Mouse (Mus musculus) cerebellum, postnatal 4 days (tissue): ENCODE data around the gene Ngdn.
"Not testable (repeated sequence)": the region's sequence is repeated elsewhere in the genome, so short reads cannot be mapped to it uniquely, and the experiment has no call there.

Source experiments
- DNase-seq, 2 experiments: peaks; one replicate each; pipeline ENCODE4 v3.0.0; 2022; ENCODE audit warnings: low spot score in 2 of 2, mixed read lengths in 1 of 2

The Ngdn gene

GRCm38 (mm10) chr14:55029034-55029698 is 13.9 kb downstream of the Ngdn start:
- DNase-seq = peak in 1 of 2 experiments; percentile 62

DNA sequence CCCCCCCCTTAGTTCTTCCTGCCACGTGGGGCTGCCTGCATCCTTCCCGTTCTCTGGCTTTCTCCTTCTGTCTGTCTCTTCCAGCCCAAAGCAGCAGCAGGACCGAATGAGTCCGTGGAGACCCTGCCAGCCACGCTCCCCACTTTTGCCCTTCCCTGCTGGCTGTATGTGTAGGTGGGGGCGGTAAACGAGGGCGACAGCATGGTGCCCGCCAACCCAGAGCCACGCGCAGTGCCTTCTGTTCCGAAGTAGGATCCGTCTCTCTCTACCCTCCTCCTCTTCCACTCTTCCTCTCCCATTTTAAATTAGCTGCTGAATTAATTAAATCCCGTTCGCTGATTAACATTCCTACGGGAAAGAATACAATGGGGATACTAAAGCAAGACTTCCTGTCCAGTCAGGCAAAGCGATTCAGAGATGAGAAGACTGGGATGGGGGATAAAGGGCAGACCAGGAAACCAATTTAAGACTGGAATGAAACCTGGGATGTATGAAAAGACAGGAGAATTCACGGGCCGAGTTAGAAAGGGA is 17.5 kb downstream of the Ngdn start:
- DNase-seq = no peak

- not testable (repeated sequence) for DNase-seq
These were observed 28.4 kb downstream of the Ngdn start for GRCm38 (mm10) chr14:55043694-55044093.

DNA sequence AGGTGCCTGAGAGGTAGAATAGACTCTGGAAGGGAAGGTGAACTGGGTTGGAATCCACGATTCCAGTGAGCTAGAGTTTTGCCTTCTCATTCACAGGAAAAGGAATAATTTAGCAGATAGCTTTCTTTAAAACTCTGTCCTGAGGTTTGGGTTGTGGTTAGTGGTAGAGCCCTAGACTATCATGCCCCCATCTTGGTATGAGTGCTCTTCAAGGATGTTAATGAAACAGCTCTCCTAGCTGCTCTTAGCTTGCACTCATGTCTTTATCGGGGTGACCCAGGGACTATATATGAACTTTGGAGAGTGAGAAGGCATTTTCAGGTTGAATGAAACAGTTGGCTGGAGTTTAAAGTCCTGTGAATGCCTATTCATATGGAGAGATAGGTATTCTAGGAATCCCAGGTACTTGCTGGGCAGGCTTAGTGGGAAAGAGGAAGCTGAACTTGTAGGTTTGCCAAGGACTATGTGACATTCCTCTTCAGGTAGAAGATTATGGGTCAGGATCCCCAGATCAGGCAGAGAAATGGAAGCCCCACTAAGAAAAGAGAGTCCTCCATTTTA is 32.8 kb downstream of the Ngdn start:
- DNase-seq = no peak

GRCm38 (mm10) chr14:55052496-55052895 is 37.2 kb downstream of the Ngdn start:
- DNase-seq = peak; percentile 70 to 94

- DNase-seq = no peak
These were observed 37.8 kb downstream of the Ngdn start for GRCm38 (mm10) chr14:55053050-55053449.

DNA sequence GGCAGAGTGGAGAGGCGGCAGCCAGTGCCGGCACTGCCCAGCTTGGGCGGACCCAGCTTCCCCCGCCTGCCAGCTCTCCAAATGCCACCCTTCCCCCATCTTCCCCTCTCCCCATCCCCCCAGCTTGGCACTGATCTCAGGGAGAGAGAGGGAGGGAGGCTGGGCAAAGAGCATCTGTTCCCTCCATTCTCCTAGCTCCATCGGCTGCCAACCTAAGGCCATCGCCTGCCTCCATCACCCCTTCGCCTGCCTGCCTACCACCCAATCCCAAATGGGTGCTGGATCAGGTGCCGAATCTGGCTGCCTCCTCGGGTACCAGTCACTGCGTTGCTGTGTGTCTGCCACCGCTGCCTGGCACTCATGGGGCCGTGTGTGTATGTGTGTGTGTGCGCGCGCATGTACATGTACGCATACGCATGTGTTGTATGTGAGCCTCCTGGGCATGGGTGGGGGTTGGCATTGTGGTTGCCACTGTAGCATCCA is 38.5 kb downstream of the Ngdn start:
- DNase-seq = peak; percentile 66 to 94

DNA sequence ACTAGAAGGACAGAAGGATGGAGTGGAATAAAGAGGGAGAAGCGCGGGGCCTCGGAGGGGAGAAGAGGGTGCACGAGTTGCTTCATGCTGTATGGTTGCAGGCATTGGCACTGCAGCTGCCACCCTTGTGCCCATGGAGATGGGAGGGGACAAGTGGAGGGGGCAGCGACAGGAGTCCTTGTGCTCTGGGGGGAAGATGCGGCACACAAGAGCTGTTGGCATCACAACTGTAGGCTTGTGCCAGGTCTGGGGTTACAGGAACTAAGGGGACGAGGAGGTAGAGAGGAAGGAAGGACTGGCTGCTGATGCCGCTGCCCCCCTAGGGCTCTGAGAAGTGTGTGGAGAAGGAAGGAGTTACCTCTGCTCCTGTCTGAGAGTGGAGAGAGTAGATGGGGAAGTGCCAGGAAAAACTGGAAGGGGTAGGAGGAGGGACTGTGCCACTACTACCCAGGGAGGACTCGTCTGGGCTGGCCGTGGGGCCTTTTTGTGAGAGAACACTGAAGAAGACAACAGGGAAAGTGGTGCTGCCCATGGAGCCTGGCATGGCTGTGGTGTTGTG is 39.0 kb downstream of the Ngdn start:
- DNase-seq = peak in 1 of 2 experiments; percentile 73

DNA sequence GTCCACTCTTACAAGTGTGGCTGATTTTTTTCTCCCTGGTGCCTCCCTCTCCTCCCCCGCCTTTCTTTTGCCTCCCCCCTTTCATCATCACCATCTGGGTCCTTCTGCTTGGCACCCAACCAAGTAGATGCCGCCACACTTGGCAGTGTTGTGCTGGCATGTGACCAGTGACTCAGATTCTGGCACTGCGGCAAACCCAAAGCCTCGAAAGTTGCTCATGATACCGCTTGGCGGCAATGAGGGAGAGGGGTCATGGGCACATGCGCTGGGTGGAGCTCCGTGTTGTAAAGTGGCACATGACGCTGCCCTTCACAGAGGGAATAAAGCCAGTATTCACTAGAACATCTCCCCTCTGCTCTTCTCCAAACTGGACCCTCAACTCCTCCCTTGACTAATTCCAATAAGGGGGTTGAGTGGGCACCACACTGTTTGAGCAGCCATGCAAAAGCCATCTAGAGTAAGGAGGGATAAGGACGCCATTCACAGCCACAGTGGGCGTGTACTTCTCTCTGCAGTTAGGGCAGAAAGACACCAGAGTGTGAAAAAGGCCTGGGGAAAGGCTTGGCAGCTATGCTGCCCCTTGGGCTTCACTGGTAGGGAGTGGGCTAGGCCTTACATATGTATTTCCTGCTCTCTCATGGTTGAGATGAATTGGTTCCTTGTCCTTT is 40.0 kb downstream of the Ngdn start:
- peak; percentile 80 to 97 for DNase-seq

DNA sequence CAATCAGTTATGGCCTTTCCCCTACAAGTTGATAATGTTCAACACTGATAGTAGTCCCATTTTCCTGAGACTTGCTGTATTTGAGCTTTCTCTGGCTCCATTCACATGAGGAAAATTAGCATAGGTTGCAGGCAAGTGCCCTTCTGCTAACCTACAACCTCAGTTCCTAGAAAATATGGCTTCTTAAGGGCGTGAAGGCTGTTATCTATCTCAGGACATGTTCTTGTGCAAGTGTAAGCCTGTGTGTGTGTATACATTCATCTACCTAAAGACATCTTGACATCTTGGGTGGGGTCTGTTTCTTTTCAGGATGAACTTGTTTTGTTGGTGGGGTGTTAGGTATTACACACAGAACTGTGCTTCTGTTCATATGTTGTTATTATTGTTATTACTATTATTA is 43.8 kb downstream of the Ngdn start:
- DNase-seq = no peak

DNA sequence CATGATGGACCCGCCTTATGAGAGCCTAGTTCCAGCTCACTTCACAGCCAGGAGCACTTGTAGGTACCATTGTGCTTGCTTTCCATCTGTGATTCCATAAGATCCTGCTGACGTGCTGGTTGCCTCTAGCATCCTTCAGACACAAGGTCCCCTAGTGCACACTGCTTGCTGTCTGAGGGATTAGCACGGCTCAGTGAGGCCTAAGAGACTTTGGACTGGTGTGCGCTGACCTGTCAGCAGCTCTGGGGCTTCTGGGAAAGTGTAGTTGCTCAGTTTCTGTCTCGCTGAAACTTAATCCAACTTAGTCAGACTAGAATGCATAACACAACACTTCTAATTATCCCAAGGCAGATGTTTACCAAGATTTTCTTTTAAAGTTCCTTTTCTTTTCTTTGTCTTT is 44.7 kb downstream of the Ngdn start:
- DNase-seq = no peak

DNA sequence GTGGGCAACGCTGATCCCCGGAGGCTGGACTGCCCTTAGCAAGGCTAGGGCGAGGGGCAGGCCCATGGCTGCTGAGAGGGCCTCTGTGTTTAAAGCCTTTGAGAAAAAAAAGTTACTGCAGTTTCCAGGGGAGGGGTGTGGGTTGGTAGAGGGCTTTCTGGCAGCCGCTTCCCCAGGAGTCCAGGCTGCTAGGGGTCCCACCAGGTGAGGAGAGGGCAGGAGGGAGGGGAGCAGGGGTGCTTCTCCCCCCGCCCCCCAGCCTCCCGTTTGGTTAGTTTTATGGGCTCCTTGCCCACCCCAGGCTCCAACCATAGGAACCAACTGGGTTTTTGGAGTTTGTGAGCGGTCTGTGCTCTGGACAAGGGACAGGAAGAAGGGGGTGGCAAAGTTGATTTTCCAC is 46.6 kb downstream of the Ngdn start:
- no peak for DNase-seq

DNA sequence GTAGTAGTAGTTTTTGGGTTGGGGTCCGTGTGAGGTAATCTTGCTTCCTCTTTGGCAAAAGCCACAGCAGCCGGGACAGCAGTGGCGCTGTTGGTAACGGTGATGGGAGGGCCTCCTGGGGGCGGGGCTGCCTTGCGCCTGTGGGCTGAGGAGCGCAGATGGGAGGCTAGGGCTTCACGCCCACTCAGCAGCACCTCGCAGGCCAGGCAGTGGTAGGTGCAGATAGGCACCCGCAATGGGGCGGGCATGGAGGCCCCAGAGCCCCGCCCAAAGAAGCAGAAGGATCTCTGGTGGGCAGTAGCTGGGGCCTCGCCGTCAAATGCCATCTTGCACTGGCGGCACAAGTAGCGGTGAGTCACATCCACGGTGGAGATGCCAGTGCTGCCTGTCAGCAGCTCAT is 47.4 kb downstream of the Ngdn start:
- DNase-seq = peak in 1 of 2 experiments; percentile 63

- DNase-seq = no peak
These were observed 47.9 kb downstream of the Ngdn start for GRCm38 (mm10) chr14:55063117-55063516.

DNA sequence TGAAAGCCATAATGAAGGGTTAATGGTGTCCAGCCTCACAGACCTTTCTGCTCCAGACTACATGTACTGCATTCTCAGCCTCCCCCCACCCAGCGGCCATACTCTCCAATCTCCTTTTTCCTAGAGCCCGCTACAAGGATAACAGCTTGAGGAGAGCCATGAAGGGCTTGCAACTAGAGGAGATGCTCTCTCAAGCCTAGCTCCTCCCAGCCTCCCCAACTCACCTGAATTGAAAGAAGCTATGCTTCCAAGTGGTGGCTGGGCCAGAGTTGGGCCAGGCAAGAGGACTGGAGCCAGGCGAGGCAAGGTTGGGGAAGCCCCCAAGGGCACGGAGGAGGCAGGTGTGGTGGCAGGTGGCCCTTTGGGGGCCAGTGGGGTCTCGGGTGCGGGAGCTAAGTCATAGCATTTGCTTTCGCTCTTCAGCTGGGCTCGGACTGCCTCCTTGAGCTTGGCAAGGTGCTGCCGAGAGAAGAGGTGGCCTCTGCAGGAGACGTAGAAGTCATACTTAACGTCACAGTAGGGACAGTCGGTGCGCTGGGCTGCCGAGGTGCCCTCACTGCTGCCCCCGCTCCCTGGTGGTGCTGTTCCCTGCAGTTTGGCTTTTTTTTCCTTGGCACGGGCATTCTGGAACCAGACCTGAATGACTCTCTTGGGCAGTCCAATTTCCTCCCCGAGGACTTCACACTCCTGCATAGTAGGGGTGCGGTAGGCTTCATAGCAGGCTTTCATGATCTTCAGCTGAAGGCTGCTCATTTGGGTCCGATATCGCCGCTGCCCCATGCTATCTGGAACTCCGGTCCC is 48.5 kb downstream of the Ngdn start:
- DNase-seq = no peak

DNA sequence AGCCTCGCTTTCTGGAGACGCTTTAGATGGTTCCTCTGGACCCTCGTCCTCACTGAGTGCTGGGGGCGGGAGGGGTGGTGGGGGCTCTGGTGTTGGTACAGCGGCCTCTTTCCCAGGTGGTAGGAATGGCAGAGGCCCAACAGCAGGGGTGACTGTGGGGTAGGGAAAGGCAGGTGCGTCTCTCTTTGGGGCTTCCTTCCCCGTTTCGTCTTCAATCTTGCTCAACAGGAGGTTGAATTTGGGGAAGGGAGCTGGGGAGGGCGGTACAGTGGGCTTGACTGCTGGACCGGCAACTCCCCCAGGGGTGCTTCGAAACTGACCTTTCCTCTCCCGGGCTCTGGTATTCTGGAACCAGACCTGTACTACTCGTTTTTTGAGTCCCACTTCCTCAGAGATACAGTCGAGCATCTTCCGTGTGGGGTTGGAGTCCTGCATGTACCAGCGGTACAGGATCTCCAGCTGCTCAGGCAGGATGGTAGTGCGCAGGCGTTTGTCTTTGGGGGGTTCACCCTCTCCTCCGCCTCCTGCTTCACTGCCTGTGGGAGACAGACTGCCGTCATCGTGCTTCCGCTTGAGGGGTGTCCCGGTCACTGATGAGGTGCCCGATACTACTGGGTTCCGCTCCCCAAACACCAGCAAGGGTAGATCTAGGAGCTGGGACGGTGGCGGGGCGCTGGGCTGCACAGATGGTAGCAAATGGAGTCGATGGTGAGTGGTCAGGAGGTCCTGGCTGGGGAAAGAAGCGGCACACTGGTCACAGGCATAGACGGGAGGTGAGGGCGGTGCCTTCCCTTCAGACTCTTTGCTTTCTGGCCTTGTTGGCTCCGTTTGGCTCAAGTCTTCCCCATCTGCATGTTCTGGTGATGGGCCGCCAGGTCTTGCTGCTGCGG is 49.5 kb downstream of the Ngdn start:
- DNase-seq = no peak

DNA sequence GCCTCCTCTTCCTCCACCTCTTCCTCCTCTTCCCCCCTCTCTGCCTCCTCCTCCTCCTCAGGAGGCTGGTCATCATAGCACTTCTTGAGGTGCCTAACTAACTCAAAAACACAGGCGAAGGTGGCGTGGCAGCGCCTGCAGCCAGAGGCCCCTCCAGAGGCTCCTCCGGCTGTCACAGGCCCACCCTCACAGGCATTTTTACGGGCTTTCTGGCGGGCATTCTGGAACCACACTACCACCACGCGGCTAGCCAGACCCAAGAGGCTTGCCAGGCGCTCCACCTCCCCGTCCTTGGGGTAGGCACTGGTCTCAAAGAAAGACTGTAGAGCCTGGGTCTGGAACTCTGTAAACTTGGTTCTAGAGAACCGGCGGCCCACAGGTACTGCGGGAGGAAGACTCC is 50.1 kb downstream of the Ngdn start:
- no peak for DNase-seq

- no peak for DNase-seq
These were observed 50.8 kb downstream of the Ngdn start for GRCm38 (mm10) chr14:55066042-55066441.

- no peak for DNase-seq
These were observed 56.5 kb downstream of the Ngdn start for GRCm38 (mm10) chr14:55071756-55072155.
